Comparison of ENCODE assay signal across 8 mouse cellular contexts in genomic region chr9:41953486-41953885, GRCm38 (mm10).
DNase-seq lines count a peak whose midpoint lies in the region; ATAC-seq lines count a peak whose summit lies in the region.

No protein-coding gene starts in this region.

- peak overlapping the region; percentile 52 for H3K9ac ChIP-seq in hindbrain, embryonic 12.5 days
- no peak overlapping the region for H3K9ac ChIP-seq in stomach, embryonic 15.5 days

- no peaks in the 10 kb centered on the region for H3K27me3 ChIP-seq in hindbrain, embryonic 12.5 days
- no peaks in the 10 kb centered on the region; the same call in 1 of the 2 replicates for H3K27me3 ChIP-seq in midbrain, embryonic 10.5 days (ENCODE audit: low read depth, poor library complexity, severe bottlenecking)
- no peaks in the 10 kb centered on the region for H3K27me3 ChIP-seq in stomach, embryonic 15.5 days (replicated peaks)

- 7% methylated on average over 8 of the region's 8 CpGs for WGBS in hindbrain, embryonic 12.5 days
- WGBS in midbrain, embryonic 10.5 days = 10% methylated on average over 8 of the region's 8 CpGs
- 8% methylated on average over 8 of the region's 8 CpGs for WGBS in stomach, embryonic 15.5 days

- H3K4me2 ChIP-seq in hindbrain, embryonic 12.5 days (replicated peaks) = peak overlapping the region; percentile 36
- H3K4me2 ChIP-seq in stomach, embryonic 15.5 days = no peak overlapping the region

- H3K36me3 ChIP-seq in hindbrain, embryonic 12.5 days = no peaks in the 10 kb centered on the region
- no peaks in the 10 kb centered on the region for H3K36me3 ChIP-seq in midbrain, embryonic 10.5 days
- no peaks in the 10 kb centered on the region for H3K36me3 ChIP-seq in stomach, embryonic 15.5 days

- H3K4me1 ChIP-seq in hindbrain, embryonic 12.5 days = peaks cover 45% of the 10 kb centered on the region
- peaks cover 54% of the 10 kb centered on the region for H3K4me1 ChIP-seq in midbrain, embryonic 10.5 days
- peaks cover 24% of the 10 kb centered on the region for H3K4me1 ChIP-seq in stomach, embryonic 15.5 days

- ATAC-seq in hindbrain, embryonic 12.5 days (ENCODE audit: low FRiP score) = peak; percentile 33; the same call in 1 of the 2 replicates
- ATAC-seq in stomach, embryonic 15.5 days (ENCODE audit: insufficient read depth, low FRiP score, low read depth) = no peak

- DNase-seq in cerebellum, adult 18-20 months = peak; percentile 46 to 47
- no peak for DNase-seq in cerebellum, adult 11-12 months
- DNase-seq in adrenal gland, postnatal 14 days = peak; percentile 72
- peak; percentile 64 to 90 for DNase-seq in frontal cortex, adult 2 months (ENCODE audit: extremely low spot score in 1 of 2, low spot score in 1 of 2)
- peak; percentile 48 to 71 for DNase-seq in layer of hippocampus, postnatal 36 days
- peak; percentile 67 for DNase-seq in midbrain, embryonic 10.5 days (ENCODE audit: low spot score)

- H3K27ac ChIP-seq in hindbrain, embryonic 12.5 days = peak overlapping the region; percentile 80
- peak overlapping the region; percentile 92 for H3K27ac ChIP-seq in midbrain, embryonic 10.5 days (replicated peaks)
- peak overlapping the region; percentile 92 for H3K27ac ChIP-seq in stomach, embryonic 15.5 days

- H3K4me3 ChIP-seq in hindbrain, embryonic 12.5 days = no peak overlapping the region
- H3K4me3 ChIP-seq in midbrain, embryonic 10.5 days = no peak overlapping the region
- H3K4me3 ChIP-seq in stomach, embryonic 15.5 days (replicated peaks) = no peak overlapping the region

- H3K9me3 ChIP-seq in hindbrain, embryonic 12.5 days (replicated peaks) = no peaks in the 10 kb centered on the region
- no peaks in the 10 kb centered on the region for H3K9me3 ChIP-seq in midbrain, embryonic 10.5 days (replicated peaks)
- H3K9me3 ChIP-seq in stomach, embryonic 15.5 days = no peaks in the 10 kb centered on the region
